Mouse (Mus musculus) embryo, embryonic 10.5 days (tissue): ENCODE results near the gene Clcf1.

Source experiments
- DNase-seq: peaks from one replicate; pipeline ENCODE4 v3.0.0-alpha.2; 2015; ENCODE audit warnings: low spot score

The Clcf1 gene

DNA sequence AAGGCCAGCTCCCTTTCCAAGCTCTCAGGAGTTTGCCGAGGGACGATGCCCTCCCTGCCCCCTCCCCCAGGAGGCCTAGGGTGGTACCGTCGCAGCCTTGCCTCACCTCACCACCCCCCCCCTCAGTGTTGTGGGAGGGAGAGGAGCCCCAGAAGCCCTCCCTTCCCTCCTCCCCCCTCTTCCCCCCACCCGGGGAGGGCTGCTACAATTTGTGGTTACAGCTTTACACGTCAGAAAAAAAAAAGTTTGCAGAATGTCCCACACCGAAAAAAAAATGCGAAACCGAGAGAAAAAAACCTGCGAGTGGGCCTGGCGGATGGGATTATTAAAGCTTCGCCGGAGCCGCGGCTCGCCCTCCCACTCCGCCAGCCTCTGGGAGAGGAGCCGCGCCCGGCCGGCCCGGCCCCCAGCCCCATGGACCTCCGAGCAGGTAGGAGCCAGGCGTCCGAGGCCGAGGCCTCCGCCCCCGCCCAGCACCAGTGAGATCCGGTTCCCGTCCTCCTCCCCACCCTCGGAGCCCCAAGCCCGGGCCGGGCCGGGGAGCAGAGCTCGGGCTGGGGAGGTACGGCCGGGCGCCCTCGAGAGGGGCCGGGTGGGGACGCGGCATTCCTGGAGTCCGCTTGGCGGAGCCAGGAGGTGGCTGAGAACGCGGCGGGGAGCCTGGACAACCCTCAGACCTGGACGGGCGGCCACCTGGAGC lies at the start of gene Clcf1, which contains the start of gene AC109138.7:
Gene Clcf1, plus strand, starts transcription at position 168 of the 700 bp plus-strand sequence.
Gene AC109138.7, plus strand, starts transcription at position 287 of the 700 bp plus-strand sequence.
- peak; percentile 53 for DNase-seq

DNA sequence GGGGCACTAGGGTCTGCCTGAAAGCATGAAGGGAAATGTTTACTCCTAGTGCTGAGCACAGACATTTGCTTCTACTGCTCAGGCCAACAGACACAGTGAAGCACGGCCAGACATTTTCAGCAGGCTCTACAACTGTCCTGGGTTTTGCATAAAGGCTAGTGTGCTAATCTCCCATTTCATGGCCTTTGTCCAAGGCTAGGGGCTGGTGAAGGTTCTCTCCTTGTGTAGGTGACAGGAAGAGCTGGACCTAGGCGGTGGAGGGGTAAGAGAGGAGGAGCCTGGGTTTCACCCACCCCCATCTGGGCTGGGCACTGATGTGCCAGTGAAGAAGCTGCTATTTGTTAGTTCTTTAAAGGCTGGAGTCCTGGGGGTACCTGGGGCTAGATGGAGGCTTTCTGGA lies 49.3 kb upstream of the Clcf1 start:
- no peak for DNase-seq

DNA sequence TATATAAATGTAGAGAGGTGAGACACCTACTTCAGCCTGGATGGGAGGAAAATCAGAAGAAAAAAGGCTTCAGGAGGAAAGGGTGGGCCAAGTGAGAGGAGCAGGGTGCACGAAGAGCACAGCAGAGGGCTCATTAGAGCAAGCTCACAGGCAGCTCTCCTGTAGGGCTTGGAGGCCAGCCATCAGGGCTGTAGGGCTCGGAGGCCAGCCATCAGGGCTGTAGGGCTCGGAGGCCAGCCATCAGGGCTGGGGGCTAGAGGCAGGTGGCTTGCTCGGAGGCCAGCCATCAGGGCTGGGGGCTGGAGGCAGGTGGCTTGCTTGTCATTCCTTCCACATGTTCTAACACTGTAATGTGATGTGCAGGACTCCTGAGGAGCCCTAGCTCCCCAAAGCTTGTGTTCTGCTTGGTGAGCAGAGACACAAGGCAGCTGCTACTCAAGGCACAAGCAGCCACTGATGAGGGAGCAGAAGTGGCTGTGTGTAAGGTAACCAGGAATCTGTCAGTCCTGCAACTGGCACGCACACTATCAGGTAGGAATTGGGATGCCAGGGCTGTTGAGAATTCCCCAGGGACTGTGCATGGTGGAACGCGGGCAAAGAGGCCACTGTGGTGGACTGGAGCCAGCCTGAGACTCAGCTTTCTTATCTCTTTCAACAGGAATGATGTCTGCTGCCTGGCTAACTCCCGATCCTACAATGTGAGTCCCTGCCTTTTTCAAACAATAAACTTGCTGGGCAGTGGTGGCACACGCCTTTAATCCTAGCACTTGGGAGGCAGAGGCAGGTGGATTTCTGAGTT lies 47.2 kb upstream of the Clcf1 start:
- DNase-seq: no peak

DNA sequence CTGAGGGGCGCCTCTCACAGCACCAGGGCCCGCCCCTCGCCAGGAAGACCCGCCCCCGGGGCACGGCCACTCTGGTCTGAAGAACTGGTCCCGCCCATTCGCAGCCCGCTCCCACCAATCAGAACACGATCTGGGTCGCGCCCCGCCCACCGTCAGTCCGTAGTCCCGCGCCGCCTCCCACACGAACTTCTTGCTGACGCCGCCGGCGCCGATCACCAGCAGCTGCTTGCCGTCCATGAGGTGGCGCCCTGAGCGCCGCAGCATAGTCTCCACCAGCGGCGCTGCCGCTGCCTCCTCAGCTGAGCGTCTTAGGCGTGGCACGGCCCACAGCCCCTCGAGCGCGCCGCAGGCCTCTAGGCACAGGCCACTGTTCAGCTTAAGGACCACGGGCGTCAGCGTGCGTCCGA lies 44.7 kb upstream of the Clcf1 start:
- peak; percentile 99 for DNase-seq

DNA sequence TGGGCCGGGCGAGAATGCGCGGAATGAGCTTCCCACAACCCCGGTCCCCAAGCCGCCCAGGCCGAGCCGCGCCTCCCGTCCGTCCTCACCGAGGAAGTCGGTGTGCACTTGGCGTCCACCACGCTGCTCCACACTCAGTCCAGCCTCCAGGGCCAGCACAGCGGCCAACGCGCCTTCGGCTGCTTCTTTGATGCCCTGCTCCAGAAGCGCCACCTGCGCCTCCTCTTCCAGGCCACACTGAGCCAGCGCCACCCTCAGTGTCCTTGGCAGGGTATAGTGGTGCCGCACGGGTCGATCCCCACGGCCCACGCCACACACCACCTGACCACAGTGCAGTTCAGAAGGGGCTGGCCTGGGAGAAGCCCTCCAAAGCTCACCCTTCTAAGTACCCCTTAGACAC lies 44.2 kb upstream of the Clcf1 start:
- DNase-seq: no peak

DNA sequence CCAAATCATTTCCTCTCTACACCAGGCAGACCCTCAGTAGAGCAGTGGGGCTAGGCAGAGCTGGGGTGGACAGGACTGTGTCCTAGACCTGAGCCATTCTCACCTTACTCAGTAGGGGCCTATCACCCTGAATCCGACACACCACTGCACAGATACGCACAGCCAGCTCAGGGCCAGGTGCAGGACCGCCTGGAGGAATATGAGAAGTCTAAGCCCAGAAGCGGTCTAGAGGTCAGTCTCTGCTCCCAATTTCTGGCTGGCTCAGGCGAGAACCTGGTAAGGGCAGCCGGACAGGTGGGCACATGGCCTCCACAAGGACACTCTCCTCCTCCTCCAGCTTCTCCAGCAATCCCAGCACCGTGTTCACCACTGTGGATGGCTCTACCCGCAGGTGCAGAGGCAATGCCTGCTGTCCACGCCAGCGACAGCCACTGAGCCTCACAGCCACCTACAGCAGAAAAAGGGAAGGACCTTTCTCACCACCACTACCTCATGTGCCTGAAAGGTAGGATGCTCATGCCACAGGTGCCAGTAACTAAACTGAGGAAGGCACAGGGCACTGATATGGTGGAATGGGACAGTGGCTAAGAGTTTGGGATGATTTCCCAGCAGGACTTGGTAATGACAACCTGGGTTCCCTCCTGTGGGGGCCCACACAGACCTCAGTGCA lies 43.2 kb upstream of the Clcf1 start:
- no peak for DNase-seq

DNA sequence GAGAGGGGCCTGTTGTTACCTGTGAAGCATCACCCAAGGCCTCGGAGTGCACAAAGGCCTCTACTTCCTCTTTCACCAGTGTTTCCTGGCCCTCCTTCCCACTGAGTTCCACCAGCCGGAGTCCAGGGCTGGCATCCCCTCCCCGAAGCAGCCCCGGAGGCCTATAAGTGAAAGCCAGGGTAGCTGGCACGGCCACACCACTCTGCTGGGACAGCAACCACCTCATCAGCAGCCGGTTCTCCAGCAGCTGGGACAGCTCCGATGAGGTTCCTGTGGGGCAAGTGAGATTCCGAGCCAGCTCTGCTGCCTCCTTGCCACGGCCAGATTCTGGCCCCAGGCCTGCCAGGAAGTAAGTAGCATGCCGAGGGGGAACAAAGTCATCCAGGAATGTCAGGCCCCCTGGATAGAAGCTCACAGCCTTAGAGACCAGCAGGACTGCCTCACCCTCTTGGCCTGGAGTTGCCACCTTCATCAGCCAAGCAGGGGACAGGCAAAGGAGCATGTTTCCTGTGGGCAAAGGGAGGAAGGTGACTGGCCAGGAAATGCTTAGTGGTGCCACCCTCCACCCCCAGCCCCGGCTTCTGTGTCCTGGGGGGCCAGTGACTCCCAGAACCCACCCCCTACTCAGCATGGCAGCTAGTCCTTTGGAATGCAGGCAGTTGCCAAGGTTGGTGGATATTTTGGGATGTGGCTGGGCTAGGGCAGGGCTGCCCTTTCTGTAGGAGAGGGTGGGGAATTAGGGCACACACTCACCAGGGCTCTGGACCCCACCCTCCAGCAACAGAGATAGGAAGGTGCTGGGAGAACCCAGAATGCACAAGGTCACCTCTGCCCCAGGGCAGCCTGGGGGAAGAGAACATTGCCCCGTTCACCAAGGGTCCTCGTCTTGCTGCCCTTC lies 42.4 kb upstream of the Clcf1 start:
- DNase-seq: no peak

DNA sequence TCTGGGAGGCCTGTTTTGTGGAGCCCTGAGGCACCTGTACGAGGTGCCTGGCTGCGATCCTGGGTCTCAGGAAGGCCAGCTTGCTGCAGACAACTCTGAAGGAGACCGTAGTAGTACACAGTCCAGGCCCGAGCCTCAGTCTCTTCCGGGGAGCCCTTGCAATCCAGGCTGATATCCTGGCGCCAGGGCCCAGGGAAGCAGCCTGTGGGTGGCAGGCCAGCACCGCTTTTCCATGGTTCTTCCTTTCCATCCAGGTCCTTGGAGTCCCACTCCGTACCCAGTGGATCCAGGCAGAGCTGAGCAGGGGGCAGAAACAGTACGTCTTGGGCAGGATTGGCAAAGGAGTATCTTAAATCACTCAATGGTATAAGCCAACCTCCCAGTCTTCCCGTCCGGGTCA lies 41.1 kb upstream of the Clcf1 start:
- no peak for DNase-seq

DNA sequence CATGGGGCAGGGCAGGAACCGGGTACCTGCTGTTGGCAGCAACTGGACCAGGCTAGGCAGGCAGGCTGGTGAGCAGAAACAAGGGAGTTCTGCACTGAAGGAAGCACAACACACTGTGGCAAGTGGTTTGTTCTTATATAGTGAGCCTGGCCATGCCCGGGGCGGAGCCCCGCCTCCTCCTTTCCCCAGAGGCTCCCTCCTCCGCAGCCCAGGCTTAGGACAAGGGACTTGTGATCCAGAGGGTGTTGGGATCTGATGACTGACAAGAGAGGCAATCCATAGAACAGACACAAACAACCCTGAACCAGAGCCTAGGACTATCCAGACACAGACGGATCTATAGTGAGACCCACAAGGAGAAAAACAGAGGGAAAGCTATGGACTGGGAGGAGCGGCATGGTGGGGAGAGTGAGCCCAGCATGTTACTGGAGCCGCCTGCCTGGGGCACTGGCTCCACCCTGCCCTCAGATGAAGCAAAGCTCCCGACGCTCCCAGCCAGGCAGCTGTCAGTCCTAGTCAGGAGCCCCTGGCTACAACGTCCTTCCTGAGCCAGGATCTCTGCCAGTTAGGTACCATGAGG lies 38.6 kb upstream of the Clcf1 start, which contains the start of gene Carns1:
Gene Carns1, minus strand, starts transcription at position 112 of the 580 bp plus-strand sequence.
- DNase-seq: peak; percentile 33

DNA sequence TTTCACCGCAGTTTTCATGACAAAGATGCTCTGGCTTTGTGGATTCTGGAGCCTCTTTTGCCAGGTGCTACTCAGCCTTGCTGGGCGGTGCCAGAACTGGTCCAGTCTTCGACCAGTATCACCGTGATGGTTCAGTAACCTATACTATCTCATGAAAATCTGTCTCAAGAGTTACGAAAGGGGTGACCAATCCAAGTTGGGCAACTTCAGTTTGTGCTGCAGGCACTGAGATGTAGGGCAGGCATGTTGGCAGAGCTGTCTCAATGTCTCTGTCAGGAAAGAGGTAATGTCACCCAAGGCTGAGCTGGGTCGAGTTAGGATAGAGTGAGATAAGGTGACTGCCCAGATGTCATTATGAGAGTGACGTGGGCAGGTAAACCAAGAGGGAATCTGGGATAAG lies 33.6 kb upstream of the Clcf1 start:
- no peak for DNase-seq

DNA sequence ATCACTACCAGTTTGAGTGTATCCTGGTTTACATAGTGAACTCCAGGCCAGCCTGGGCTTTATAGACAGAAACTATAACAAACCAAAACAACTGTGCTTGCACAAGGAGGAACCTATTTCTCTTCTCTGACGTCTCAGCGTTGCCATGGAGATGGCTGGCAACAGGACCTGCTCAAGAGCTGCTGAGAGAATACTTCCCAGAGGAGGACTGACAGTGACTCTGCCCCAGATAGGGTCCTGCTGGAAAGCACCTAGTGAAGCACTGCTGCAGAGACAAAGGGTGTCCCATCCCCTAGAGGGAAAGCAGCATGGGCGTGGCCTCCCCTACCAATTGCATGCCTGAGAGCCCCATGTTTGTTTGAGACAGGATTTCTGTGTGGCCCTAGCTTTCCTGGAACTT lies 32.1 kb upstream of the Clcf1 start:
- peak; percentile 60 for DNase-seq

DNA sequence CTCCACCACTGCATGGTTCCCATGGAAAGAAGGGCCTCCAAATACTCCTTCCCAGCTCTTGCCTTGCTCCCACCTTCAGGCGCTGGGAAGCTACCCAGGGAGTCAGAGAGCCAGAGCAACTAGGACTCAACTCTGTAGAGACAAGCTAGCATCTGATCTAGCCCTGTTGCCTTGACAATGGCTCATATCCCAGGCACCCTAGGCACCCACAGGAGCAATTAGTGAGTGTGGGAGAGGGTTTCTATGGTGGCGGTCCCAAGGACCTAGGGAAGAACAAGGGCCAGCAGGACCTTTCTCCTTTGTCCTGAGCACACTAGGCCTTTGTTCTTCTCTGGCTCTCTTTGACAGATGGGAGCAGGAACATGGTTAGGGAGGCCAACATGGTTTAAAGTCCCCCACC lies 30.3 kb upstream of the Clcf1 start:
- no peak for DNase-seq

DNA sequence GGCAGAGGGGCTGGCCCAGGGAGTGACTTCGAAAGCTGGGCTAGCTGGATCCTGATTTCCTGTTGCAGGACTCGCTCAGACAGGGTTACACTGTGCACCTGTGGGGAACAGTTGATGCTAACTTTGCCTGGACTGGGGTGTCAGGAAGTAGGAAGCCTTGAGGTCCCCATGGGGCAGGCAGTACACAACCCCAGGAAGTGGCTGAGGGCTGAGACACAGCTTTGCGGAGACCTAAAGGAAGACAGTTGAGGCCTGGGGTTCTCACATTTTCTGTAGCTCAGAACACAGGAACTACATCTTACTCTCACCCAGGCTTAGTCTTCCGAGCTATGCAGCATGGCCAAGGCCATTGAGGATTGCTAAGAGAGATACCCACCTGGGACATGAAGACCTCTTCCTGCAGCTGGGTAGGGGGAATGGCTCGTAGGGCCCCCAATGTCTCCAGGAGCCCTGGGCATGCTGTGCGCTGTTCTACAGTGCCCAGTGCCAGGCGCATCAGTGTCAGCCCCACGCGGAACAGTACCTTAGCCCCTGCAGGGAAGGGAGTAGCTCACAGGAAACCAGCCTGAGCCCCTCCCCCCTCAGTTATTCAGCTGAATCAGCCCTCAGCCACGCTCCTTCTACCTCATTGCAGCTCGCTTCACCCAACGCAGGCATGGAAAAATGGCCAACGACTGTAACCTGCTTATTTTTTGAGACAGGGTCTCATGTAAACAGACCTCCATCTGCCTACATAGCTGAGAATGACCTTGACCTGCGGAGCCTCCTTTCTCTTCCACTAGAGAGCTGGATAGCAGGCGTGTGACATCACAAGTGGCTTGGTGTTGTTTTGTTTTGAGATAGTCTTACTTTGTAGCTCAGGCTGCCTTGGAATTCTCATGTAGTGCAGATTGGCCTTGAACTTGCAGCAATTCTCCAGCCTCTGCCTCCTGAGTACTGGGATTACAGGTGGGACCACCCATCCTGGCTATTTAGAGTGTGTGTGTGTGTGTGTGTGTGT lies 28.8 kb upstream of the Clcf1 start:
- DNase-seq: no peak

DNA sequence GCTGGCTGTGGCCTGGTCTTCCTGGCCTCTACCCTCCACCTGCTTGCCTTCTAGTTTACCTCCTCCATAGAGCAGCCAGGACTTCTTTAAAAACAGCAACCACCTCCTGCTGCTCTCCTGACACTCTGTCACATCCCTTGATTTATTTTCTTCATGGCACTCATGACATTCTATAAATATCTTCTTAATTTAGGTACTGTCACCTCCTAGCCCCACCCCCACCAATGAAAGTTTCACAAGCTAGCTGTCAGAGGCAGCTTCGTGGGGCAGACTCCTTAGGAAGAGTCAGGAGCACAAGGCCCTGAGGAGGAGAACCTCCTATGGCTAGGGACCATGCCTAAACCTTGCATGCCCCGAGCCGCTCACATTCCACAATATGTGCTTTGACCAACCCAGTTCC lies 26.7 kb upstream of the Clcf1 start:
- DNase-seq: no peak

DNA sequence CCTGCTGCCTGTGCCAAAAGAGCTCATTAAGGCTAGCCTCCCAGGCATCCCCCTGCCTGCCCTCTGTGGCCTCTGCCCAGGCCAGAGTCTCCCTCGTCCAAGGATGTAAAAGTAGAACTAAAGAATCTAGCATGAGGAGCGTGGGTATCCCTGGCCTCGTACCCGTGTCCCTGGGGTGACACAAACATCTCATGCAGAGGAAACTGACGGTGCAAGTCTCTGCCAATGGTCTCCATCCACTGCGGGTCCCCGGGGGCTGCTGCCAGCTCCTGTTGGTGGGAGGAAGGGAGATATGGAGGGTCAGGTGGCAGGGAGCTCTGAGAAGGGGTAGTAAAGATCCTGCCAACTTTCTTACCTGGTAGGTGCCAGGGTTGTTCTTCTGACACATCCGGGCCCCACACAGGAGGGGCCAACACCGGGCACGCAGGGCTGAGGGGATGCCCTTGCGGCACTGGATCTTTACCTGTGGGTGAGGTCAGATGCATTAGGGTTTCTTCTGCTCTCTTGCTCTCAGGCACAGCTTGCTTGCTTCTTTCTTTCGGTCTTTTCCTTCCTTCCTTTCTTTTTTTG lies 24.9 kb upstream of the Clcf1 start:
- DNase-seq: no peak

DNA sequence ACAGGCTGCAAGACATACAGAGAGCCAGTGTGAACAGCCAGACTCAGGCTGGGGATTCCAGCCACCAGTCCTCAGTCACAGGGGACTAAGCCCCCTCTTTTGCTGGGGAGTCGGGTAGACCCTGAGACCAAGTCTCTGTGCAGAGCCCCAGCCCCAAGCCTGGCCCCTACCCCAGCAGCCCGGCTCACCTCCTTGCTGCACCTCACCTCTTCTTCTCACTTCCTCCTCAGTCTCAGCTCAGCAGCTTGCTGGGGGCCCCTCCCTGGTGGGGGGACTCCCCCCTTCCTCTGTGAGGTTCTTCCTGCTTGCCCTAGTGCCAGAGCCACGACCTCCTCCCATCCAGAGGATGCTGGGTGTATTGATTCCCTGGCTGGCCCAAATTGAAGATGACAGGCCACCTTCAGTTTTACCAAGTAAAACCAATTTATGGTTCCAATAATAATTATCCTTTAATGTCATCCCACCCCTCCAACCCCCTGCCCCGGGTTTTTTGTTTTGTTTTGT lies 23.2 kb upstream of the Clcf1 start, which contains the start of gene Tbc1d10c:
Gene Tbc1d10c, minus strand, starts transcription at position 454 of the 504 bp plus-strand sequence.
- no peak for DNase-seq

DNA sequence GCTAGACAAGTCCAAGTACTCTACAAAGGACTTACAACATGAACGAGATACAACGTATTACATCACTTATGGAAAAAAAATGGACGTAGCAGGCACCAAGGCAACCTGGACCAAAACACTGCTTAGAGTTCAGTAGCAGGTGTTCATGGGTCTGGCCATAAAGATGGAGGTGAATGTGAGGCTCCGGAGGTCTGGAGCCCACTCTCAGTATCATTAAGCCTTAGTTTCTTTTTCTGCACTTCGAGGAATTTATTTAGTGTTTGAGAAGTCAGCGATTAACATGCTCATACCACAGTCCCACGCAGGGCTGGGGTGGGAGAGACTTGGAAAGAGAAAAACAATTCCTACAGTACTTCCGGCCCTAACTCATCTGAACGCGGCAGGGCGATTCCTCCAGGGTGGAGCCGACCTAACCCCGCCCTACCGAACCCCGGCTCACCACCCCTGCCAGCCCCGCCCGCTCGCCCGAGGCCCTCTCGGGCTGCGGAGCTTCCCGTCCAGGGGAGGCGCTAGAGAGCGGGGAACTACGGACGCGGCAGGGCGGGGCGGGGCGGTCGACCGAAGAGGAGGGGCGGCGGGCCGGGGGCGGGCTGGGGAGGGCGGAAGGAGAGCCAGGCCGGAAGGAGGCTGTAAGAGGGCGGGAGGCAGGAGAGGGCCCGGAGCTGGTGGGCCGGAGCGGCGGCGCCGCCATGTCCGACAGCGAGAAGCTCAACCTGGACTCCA lies 22.3 kb upstream of the Clcf1 start, which contains the start of gene Ppp1ca:
Gene Ppp1ca, plus strand, starts transcription at position 538 of the 723 bp plus-strand sequence.
- peak; percentile 96 for DNase-seq

DNA sequence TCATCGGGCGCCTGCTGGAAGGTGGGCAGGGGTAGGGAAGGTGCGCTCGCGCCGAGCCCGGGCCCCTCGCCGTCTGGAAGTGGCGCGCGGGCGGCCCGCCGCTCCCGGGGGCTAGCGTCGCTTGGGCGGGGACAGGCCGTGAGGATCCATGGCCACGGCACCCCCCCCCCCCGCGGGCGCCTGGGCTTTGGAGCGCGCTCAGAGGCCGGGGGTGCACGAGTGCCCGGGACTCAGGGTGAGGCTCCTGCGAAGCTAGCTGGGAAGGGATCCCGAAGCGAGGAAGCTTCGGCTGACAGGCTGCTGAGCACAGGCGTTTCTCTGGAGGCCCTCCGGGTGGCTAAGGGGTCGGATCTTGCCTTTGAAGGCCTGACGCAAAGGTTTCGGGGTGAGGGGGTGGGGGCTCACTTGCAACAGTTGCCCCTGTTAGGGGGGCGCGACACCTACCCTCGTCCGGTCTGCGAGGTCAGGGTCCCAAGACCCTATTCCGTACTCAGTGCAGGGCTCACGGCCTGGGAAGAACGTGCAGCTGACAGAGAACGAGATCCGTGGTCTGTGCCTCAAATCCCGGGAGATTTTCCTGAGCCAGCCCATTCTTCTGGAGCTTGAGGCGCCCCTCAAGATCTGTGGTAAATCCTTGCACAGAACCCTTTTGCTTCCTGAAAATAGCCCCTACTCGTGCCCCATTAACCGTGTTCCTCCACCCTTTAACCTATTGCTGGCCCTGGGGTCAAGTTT lies 21.6 kb upstream of the Clcf1 start:
- DNase-seq: peak; percentile 48
